Mouse (Mus musculus): Measurements from ENCODE around the gene Glce.

GRCm38 (mm10) chr9:62158746-62159145 is 36.3 kb upstream of the Glce start:
- TF ChIP-seq CTCF (conservative IDR thresholded peaks at IDR 0.05; ENCODE audit: insufficient read depth, insufficient read length, low read depth, low read length) = no peak
- no peak for TF ChIP-seq POLR2A (IDR thresholded peaks at IDR 0.05; ENCODE audit: low read depth, low read length)
